Mouse (Mus musculus): ENCODE measurements around the gene Nedd8.
A peak's percentile ranks its signal among the peaks of the same experiment; 100 is the strongest.

The Nedd8 gene

DNA sequence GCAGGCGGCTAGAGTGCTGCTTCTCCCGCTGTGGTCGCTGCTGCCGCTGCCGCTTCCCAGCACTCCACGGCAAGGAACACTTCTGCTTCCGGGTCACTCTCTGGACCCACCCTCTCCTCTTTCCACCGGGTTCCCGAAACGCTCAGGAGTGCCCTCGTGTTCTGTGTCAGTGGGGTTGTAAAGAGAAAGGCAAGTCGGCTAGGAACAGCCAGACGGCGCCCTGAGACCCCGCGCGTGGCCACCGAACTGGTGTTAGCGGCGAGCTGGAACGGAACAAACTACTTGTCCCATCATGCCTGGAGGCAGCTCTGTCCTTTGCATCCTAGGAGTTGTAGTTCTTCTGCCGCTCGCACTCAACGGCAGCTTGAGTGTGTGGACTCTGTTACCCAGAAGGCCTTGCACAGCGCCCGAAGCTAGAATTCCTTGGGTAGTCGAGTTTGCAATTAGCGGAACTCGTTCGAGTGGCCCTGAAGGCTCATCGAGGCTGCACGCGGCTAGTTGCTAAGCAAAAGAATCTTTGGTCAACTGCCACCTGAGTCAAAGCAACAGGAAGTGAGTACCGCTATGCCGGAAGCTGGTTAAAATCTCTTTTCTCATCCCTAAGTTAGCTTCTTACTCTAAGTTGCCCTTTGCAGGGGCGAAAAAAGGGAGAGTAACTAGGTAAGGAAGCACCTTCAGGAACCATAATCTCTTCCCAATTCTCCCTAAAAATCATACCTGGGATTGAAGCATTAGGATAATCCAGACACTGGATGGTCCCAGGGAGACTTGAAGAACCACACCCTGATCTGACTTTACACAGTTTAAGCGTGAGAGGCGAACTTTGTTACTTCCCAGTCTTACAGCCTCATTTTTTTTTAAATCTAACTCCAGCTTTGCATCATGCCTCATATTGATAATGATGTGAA lies at the start of gene Nedd8, which contains the start of gene Gmpr2:
Gene Nedd8, minus strand, starts transcription at position 292 of the 908 bp plus-strand sequence.
Gene Gmpr2, plus strand, starts transcription at position 109 of the 908 bp plus-strand sequence.
- ATAC-seq (ENCODE audit: low TSS enrichment) = peak; percentile 98

DNA sequence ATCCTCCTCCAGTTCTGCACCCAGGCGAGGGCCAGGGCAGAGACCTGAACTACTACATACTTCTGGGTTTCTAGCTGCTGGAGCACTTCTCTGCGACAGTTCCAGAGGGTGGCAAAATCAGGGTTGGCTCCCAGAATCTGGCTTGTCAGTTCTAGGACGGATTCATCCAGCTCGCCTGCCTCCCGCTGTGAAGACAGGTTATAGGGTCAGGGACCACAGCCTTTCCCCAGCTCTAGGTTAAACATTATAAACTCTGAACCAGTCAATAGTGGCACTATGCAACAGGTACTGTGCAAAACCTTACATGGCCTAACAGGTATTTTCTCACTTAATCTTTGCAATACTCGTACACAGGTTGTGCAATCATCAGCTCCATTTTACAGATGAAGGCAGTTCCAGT lies 49.2 kb upstream of the Nedd8 start:
- no peak for ATAC-seq (ENCODE audit: low TSS enrichment)

DNA sequence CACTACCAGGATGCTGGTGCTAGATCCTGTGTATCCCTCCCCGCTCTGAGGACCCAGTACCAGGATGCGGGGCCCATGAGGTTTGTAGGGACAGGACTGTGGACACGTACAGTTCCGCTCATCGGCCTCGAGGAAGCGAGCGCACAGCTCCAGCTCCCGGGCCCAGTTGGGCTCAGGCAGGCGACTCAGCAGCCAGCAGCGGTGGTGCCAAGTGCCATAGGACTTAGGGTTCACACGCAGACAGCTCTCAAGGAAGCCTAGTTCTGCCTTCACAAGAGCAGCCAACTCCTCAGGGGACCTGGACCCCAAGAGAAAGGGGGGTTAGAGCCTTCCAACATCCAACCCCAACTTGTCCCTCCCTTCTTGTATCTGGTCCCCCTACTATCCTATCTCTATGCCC lies 48.7 kb upstream of the Nedd8 start:
- no peak for ATAC-seq (ENCODE audit: low TSS enrichment)

DNA sequence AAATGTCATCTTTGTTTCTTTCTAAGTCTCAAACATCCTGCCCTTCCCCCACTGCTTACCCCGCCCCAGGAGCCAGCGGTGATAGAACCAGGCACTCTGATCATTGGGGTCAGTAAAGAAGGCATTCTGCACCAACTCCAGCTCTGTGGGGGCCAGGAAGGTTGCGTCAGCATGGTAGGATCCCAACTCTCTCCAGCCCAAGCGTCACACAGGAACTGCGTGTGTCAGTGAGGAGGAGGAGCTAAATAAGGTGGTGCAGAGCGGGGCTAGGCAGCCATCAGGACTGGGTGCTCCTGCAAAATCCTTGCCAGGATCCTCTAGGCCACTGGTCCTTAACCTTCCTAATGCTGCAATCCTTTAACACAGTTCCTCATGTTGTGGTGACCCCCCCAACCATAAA lies 47.8 kb upstream of the Nedd8 start:
- no peak for ATAC-seq (ENCODE audit: low TSS enrichment)

DNA sequence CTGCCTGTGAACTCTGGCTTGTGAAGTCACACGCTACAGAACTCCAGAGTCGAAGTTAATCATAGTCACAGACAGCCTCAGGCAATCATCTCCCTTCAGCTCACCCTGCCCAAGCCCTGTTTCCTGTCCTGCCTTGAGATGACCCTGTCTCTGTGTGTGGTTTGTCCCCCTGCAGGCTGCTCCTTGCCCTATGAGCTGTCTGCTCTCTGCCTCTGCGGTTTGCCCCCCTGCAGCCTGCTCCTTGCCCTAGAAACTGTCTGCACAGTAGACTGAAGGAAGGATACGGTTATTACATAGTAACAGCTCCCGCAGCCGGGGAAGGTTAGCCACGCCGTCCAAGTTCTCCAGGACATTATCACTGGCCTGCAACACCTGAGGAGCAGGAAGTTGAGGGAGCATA lies 45.0 kb upstream of the Nedd8 start:
- no peak for ATAC-seq (ENCODE audit: low TSS enrichment)

DNA sequence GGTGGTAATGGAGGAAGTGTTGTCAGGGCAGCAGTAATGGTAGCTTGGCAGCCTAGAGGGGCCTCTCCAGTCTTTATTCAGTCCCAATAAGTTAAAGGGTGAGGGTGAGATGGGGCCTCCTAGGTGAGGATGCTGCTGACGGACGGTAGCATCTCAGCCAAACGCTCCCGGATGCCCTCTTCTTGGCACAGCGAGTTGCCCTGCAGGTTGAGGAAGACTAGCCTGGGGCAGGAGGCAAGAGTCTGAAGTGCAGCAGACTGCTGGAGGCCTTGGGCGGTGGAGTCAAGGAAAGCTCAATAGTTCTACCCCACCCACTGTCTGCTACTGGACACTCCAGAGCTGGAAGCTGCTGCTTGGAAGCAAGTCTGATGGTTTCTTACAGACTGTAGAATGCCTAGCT lies 44.3 kb upstream of the Nedd8 start:
- ATAC-seq (ENCODE audit: low TSS enrichment) = no peak

DNA sequence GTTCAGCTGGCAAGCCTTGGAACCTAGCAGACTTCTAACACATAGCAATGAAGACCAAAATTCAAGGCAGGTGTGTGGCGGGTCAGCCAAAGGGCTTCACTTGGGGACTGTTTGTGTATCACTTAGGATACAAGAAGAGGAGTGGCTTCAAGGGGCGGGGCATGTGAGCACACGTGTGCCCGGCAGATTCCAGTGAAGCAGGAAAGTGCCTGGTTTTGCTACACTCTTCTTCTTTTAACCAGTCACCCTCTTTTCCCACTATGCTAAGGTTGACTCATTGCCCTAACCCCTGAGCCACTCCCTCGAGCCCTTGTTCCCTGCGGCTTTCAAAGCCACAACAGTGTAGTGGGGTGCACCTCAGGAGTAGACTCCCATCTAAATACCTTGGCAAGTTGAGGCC lies 43.0 kb upstream of the Nedd8 start:
- ATAC-seq (ENCODE audit: low TSS enrichment) = no peak

DNA sequence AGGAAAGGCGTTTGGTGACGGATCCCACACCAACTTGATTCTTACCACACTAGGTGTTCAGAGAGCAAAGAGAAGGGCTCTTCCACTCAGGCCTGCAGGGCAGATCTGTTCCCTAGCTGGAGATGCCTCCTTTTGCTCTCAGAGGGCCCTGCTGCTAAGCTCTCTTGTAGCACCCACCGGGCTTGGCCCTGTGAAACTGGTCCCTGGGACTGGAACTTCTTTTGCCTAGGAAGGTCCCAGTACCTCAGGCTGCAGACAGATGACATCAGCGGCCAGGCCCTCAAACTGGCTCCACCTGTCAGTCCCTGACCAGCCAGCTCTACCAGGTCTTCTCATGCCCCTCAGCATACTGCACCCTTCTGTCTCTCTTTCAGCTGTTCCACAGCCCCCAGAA lies 41.8 kb upstream of the Nedd8 start, which contains the start of gene Tgm1:
Gene Tgm1, minus strand, starts transcription at position 198 of the 394 bp plus-strand sequence.
- ATAC-seq (ENCODE audit: low TSS enrichment) = no peak

DNA sequence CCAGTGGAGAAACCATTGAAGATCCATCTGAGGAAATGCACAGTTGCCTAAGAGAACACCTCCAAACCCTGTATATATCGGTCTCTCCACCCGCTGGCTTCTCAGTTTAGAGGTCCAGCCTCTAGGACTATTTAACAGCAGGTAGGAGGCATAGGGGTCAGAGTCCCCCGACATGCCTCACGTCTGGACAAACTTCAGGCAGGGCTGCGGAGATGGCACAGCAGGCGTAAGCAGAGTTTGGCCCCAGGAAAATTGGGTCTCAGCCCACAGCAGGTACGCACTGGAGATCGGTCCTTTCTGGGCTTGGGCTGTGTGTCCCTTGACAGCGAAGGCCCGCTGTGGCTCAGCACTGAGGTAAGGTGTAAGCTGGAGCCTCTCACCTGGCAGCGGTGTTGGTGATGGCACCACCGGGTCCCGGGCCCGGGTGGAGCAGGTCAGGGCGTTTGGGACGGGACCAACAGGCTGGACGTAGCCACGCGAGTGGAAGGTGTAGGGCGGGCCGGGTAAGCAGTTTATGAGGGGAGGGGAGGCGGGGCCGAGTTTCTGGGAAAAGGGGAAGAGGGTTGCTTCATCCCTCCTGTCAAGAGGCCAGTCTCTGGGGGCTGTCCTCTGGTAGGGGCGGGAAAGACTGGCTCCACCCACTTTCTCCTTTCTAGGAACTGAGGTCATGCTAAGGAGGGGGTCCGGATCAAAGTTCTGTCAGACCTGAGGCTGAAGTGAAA lies 41.2 kb upstream of the Nedd8 start:
- ATAC-seq (ENCODE audit: low TSS enrichment) = no peak

DNA sequence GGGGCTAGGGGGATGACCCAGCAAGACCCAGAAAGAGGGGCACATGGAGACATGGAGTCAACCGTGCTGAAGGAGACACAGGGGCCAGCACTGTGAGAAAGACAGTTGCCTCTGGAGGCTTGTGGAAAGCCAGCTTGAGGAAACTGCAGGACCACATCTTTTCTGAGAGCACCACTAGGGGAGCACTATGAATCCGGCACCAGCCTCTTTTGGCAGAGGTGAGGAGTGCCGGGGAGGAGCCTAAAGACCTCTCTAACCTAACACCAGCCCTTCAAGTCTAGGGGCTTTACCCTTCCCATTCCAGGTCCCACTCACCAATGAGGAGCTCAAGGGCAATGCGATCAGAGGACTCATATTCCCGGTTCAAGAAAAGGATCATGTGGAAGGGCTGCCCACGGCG lies 39.9 kb upstream of the Nedd8 start:
- ATAC-seq (ENCODE audit: low TSS enrichment) = no peak

DNA sequence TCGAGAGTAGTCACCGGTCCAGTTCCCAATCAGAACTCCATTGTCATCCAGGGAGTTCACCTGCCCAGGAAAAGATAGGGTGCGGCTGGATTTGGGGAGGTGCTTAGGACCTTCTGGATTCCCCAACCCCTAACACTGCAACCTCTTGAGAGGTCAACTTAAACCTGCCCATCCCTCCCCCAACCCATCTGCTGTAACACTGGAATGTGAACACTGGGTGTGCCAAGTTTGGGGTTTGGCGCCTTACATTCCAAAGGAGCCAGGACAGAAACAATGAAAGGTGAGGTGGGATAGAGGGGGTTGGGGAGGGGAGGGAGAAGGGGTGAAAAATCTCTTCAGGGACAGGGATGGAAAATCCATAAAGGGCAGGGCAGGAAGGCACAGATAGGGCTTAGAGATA lies 37.6 kb upstream of the Nedd8 start:
- ATAC-seq (ENCODE audit: low TSS enrichment) = no peak

DNA sequence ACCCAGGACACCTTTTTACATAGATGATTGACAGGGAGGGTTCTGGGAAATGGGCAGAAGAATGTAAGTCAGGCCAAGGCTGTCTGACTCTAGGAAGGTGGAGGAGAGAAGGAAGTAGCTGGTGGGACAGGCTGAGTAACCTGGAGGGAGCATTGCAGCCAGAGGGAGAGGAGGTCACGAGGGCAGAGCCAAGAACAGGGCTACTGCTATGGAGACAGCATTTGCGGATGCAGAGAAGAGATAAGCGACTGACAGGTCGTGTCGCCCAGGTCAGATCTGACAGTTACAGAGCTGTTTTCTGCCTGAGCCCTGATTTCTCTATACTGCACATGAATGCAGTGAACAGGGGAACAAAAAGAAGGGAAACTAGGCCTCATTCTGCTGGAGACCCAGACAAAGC lies 35.5 kb upstream of the Nedd8 start:
- ATAC-seq (ENCODE audit: low TSS enrichment) = no peak

DNA sequence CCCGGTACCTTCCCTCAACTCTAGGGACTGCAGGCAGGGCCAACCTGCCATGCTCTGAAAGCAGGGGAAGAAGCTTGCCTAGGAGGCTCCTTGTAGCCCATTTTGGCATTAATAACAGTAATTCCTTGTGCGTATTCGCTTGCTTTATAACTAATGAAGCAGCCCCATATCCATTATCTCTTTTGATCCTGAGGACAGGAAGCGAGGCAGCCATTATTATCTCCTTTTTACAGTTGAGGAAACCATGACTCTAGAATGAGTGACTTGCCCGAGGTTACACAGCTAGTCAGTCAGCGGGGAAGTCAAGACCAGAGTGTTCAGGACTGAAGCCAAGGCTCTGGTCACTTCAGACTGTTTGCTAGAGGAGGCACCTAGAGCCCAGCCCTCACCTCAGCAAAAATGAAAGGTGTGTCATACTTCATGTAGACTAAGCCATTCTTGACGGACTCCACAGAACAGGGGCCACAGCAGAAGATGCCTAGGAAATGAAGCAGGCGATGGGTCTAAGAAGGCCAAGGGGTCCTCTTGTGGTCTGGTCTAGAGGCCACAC lies 34.2 kb upstream of the Nedd8 start:
- no peak for ATAC-seq (ENCODE audit: low TSS enrichment)

DNA sequence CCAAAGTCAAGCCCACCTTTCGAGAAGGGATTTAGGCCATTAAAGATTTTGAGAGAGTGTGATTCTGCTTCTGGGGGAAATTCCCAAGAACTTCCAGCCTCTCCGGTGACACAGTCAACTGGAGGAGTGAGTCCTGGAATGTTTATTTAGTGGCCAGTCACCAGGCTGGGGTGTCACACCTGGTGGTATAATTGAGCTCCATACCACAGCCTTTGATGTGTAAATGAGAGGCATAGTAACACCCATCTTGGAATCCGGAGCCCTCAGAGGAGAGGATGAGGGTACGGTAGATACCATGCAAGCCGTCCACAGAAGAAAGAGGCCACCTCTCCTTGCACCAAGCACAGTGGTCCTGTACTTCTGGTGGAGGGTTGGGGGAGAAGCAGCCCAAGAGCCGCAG lies 30.8 kb upstream of the Nedd8 start:
- ATAC-seq (ENCODE audit: low TSS enrichment) = no peak

DNA sequence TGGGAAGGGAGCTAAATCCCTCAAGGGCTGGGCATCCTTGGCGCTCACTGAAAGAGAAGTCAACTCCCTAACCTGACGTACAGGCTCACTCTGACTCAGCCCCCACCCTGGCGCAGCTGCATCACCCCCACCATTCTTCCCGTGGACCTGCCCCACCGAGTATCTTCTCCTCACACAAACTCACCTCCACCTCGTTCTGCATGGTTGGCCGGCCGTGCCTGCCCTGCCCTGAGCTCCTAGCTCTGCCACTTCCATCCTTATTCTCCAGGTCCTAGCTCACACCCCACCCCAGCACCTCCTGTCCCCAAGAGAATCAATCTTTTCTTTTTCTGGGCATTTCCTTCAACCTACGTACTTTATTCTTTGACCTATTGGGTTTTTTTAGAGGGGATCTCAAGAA lies 29.2 kb upstream of the Nedd8 start:
- no peak for ATAC-seq (ENCODE audit: low TSS enrichment)

DNA sequence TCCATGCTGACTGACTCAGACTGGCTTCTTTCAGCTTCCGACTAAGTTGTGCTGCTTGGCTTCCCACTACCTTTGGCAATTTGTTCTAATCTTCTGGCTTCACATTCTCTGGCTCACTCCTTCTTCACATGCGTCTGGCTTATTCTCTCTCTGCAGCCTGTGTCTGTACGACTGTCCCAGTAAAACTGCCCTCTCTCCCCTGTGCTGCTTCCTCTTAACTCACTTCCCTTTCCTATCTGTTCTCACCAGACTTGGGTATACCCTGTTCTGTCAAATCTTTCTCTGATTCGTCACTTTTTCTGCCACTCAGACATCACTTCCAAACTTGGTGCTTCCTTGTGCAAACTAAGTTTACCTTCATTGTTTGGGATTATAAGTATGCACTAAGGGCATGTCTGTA lies 25.3 kb upstream of the Nedd8 start:
- ATAC-seq (ENCODE audit: low TSS enrichment) = no peak

DNA sequence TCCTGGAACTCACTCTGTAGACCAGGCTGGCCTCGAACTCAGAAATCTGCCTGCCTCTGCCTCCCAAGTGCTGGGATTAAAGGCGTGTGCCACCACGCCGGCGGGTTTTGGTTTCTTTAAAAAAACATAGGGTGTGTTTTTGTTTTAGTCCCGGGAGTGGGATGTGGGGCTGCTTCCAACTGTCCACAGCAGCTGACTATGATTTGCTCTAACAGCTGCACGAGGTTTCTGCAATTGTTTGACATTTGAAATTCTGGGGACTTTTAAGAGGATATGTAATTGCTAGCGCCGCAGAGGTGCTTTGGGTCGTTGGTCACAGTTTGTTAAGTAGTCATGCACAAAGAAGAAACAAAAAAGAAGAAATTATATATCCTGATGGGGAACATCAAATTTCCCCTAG lies 17.5 kb upstream of the Nedd8 start:
- ATAC-seq (ENCODE audit: low TSS enrichment) = no peak

DNA sequence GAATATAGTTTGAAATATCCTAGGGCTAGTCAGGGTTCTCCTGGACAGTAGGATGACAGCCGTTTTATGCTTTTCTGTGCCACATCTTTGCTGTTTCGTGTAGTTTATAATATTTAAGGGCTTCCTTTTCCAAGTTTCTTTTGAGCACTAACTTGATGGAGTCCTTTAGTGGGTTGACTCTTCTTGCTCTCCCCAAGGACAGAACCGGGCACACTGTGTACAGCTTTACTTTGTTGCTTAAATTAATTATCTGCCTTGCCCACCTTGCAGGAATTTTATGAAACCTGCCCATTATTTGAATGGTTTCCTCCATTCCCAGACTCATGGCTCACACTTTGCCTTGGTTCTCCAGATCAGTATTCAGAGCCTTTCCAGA lies 10.2 kb upstream of the Nedd8 start:
- no peak; the same call in 1 of the 2 replicates for ATAC-seq (ENCODE audit: low TSS enrichment)

DNA sequence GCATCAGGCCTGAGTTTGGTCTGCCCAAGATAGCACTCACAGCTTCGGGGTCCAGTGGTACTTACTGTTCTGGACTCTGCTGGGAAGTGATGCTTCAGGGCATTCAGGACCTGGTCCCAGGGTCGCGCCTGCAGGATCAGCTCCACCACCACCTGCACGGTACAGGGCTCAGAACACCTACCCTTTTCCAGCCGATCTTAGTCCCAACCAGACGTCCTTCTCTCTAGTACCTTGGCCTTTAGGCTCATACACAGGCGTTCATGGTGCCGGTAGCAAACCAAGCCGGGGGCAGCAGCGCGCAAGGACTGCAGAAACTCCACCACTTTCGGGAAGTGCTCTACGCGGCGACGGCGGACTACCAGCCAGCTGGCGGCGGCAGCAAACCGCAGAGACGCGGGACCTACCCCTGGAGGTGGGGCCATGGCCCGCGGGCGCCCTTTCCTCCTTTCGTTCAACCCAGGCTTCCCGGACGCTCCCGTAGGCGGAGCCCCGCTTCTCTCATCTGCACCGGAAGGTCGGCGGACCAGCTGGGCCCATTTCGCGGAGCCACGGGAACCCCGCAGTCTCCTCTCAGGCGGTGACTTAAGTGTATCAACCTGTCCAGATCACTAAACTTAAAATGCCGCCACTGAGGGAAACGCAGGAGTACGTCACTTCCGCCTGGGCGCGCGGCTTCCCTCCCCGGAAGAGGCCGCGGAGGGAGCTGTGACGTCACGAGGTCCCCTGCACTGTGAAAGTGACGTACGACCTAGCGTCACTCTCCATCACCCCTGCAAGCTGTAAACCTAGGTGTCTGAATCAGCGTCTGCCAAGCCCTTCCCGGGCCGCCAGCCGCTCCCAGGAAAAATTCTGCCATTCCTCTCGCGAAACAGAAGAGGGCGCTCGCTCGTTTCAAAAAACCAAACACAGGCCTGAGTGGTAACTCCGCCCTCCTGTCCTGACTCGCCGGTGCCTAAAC lies 9.5 kb upstream of the Nedd8 start, which contains the start of gene Tinf2:
Gene Tinf2, minus strand, starts transcription at position 661 of the 958 bp plus-strand sequence.
- peak; percentile 98 for ATAC-seq (ENCODE audit: low TSS enrichment)

DNA sequence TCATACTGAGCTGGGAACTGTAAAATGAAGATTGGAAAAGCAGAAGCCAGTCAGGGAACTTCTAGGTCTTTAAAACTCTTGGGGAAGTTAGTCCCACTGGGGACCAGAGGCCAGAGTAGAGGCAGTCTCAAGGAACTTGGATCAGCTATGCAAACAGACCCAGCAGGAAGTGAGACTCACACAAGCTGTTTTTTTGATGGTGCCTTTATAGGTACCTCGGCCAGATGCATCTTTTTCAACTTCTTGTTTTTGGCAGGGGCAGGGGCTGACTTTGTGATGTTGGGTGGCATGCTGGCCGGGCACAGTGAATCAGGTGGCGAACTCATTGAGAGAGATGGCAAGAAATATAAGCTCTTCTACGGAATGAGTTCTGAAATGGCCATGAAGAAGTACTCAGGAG lies 5.7 kb upstream of the Nedd8 start:
- ATAC-seq (ENCODE audit: low TSS enrichment) = no peak

DNA sequence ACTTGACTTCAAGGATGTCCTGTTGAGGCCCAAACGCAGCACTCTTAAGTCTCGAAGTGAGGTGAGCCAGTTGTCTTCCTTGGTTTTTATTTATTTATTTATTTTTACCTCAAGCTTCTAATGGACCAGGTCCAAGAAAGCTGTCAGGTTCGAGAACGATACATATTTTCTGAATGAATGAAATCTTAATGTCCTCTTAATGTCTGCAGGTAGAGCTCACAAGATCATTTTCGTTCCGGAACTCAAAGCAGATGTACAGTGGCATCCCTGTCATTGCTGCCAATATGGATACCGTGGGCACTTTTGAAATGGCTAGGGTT lies 777 bp upstream of the Nedd8 start:
- no peak for ATAC-seq (ENCODE audit: low TSS enrichment)

DNA sequence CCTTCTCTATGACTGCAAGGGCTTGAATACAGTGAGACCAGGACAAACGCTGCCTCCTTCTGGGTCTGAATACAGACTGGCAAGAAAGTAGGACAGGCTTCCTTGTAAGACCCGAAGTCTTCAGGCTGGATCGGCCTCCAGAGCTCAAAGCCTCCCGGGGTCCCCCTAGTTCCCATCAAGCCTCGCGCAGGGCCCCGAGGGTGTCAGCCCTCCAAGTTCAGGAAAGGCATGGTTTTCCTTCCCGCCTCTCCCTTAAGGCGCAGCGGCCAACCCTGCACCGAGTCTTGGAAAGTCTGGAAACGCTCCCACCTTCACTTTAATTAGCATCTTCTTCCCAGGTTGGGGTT lies 465 bp downstream of the Nedd8 start:
- ATAC-seq (ENCODE audit: low TSS enrichment) = peak; percentile 76

Measured in frontal cortex, adult (tissue).